Mouse (Mus musculus) neural tube, embryonic 11.5 days (tissue): ENCODE results near the gene Sp6. TPM values are rescaled to one million over a fixed set of nuclear protein-coding genes. Genes with fewer than 3 reads are reported as not detected.

Experiments
- ATAC-seq: fragments of 200-750 bp; cut with Nextera tagmentation; 2 replicates; pipeline ENCODE4 v1.8.0; 2017; ENCODE audit warnings: moderate number of reproducible peaks, mild to moderate bottlenecking, moderate TSS enrichment, moderate library complexity; ENCODE audit not compliant: insufficient read depth, low FRiP score, low TSS enrichment
- DNase-seq: peaks from one replicate; pipeline ENCODE4 v3.0.0-alpha.2; 2015; ENCODE audit warnings: low spot score
- H3K27ac ChIP-seq: fragments of 300-500 bp; sonication (generic); 2 replicates; pipeline ENCODE4 v1.5.1; 2014; ENCODE audit warnings: low read depth, mild to moderate bottlenecking, low read length
- H3K27me3 ChIP-seq: fragments of 300-500 bp; sonication (generic); 2 replicates; pipeline ENCODE4 v1.6.1; 2014; ENCODE audit warnings: mild to moderate bottlenecking, low read length, mixed read lengths; ENCODE audit not compliant: control insufficient read depth, insufficient read depth
- H3K36me3 ChIP-seq: fragments of 300-500 bp; sonication (generic); 2 replicates; pipeline ENCODE4 v1.6.1; 2014; ENCODE audit warnings: mild to moderate bottlenecking, low read length, moderate library complexity, mixed read lengths; ENCODE audit not compliant: control insufficient read depth, insufficient read depth
- H3K4me1 ChIP-seq: fragments of 300-500 bp; sonication (generic); 2 replicates; pipeline ENCODE4 v1.6.1; 2014; ENCODE audit warnings: low read length, mixed read lengths; ENCODE audit not compliant: control insufficient read depth, insufficient read depth
- H3K4me2 ChIP-seq: fragments of 300-500 bp; sonication (generic); 2 replicates; pipeline ENCODE4 v1.6.1; 2014; ENCODE audit warnings: low read depth, mild to moderate bottlenecking, moderate library complexity
- H3K4me3 ChIP-seq: fragments of 300-500 bp; sonication (generic); 2 replicates; pipeline ENCODE4 v1.5.1; 2014; ENCODE audit warnings: low read depth, low read length
- H3K9ac ChIP-seq: fragments of 300-500 bp; sonication (generic); 2 replicates; pipeline ENCODE4 v1.6.1; 2014; ENCODE audit warnings: mild to moderate bottlenecking, low read length
- H3K9me3 ChIP-seq: fragments of 300-500 bp; sonication (generic); 2 replicates; pipeline ENCODE4 v1.6.1; 2016; ENCODE audit warnings: low read length; ENCODE audit not compliant: control insufficient read depth
- WGBS: fragments of 180-500 bp; shearing (Covaris S2); extraction: QIAGEN DNeasy Blood & Tissue Kit; methylation state at CpG from one replicate; pipeline ENCODE4 v1.1.7; 2014; 5-methylcytosine and 5-hydroxymethylcytosine counted together
- polyA plus RNA-seq: library from polyadenylated mRNA; unstranded; fragments of >200 nt; fragmentation: Nextera tagmentation; extraction: Ambion mirVana; gene quantifications from 2 replicates; pipeline ENCODE4 v1.2.1, GENCODE M21; 2014

The Sp6 gene
- polyA plus RNA-seq, 1 experiment from 2014 or later = 0.09 TPM

DNA sequence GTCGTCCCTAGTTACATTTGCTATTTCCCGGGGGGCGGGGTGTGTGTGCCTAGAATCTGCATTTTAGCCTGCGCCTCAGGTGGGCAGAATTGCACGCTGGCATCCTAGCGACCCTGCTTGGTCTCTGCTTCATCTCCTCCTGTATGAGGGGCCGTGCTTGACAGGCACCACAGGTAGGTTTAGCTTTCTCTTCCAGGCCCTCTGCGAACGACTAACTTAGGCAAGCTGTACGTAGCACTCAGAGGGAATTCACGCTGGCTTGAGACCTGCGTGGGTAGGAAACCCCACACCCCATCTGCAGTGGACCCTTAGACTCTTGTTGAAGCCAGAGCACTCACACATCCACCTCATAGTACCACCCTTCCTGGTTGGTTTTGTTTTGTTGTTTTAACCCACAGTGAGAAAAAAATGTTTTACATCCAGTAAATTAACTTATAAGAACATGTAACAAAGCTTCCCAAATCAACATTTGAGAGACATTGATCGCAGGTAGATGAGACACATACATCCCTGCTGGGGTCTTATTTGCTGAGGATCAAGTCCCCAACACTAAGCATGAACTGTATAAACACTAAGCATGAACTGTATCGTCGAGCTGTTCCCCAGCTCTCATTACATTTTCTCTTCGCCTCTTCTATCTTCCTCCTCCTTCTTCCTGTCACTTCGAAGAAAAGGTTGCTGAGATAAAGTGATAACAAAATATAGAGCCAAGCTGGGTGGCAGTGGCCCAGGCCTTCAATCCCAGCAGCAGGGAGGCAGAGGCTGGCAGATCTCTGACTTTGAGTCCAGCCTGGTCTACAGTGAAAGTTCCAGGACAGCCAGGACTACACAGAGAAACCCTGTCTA, 34.6 kb upstream of the Sp6 start:
- Histone ChIP-seq H3K36me3 (no peaks in the 10 kb centered on the region), H3K4me3 (peak overlapping the region; percentile 89), H3K9me3 (no peaks in the 10 kb centered on the region), H3K9ac (peak overlapping the region; percentile 56), H3K4me1 (peaks cover 15% of the 10 kb centered on the region), H3K4me2 (peak overlapping the region; percentile 81), H3K27ac (peak overlapping the region; percentile 24; the same call in 1 of the 2 replicates), H3K27me3 (no peaks in the 10 kb centered on the region)
- DNase-seq = no peak
- 33% methylated on average over 17 of the region's 17 CpGs for WGBS
- no peak for ATAC-seq

DNA sequence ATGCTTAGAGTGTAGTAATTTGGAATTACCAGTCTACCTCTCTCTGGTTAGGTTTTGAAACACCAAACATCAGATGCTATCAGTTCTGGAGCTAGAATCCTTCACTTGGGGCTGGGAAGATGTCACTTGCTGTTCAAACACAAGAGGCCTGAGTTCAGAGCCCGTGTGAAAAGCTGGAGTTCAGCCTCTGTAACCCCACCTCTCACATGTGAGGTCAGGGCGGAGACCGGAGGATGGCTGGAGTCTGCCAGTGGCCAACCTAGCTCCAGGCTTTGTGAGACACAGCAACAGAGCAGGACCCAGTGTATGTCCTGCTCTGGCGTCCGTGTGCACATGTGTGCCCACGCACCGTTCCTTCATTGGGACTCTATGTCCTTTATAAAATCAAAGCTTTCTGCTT, 33.9 kb upstream of the Sp6 start:
- ATAC-seq (no peak), DNase-seq (no peak)
- H3K4me2 ChIP-seq = no peak overlapping the region
- peaks cover 15% of the 10 kb centered on the region for H3K4me1 ChIP-seq
- no peaks in the 10 kb centered on the region for H3K36me3 ChIP-seq
- no peaks in the 10 kb centered on the region for H3K9me3 ChIP-seq
- 84% methylated on average over 7 of the region's 7 CpGs for WGBS
- H3K27ac ChIP-seq = no peak overlapping the region
- no peaks in the 10 kb centered on the region for H3K27me3 ChIP-seq
- H3K9ac ChIP-seq = no peak overlapping the region
- H3K4me3 ChIP-seq = no peak overlapping the region

DNA sequence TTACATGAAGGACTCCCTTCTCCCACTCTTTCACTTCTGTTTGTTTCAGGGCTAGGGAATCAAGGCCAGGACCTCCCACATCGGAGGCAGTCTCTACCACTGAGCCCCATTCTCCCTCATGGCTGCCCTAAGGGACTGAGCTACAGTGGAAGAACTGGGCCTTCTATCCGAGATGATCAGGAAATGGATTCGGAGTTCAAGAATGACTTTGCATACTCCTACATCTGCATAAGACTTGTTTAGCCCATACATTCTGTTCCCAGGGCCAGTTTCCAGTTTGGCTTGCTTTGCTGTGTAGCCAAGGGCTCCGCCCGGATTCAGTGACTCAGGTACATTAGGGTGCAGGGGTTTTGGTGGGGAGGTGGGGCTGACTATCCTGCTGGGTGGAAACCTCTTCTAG, 33.2 kb upstream of the Sp6 start:
- Histone ChIP-seq H3K27me3 (0 out of 2 replicates have a peak, but pooled peaks cover under 1% of the 10 kb centered on the region), H3K9ac (no peak overlapping the region), H3K9me3 (no peaks in the 10 kb centered on the region), H3K4me2 (no peak overlapping the region), H3K4me1 (peaks cover 15% of the 10 kb centered on the region), H3K27ac (no peak overlapping the region), H3K4me3 (no peak overlapping the region), H3K36me3 (no peaks in the 10 kb centered on the region)
- ATAC-seq (no peak), DNase-seq (no peak)
- 79% methylated on average over 5 of the region's 5 CpGs for WGBS

DNA sequence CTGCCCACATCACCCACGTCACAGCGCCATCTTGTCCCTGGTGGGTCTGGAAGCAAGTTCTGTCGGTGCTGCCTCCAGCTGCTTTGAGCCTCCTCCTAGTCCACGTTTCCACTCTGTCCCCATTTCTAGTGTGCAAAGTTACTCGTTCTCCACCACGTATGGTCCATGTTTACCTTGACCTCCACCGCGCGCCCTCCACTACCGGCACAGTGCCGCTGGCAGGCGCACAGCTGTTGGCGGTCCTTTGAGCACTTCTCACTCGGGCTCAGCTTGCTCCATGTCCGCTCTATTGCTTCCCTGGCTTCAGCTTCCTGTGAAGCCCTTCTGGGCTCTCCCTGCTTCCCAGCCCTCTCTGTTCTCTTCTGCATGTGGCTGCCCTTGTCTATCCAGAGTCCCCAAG, 31.7 kb upstream of the Sp6 start:
- 0 out of 2 replicates have a peak, but pooled peaks cover 3% of the 10 kb centered on the region for H3K27me3 ChIP-seq
- ATAC-seq = no peak
- no peaks in the 10 kb centered on the region for H3K36me3 ChIP-seq
- H3K4me2 ChIP-seq = no peak overlapping the region
- no peak for DNase-seq
- no peak overlapping the region for H3K27ac ChIP-seq
- peaks cover 8% of the 10 kb centered on the region for H3K4me1 ChIP-seq
- WGBS = 79% methylated on average over 15 of the region's 15 CpGs
- no peaks in the 10 kb centered on the region for H3K9me3 ChIP-seq
- no peak overlapping the region for H3K4me3 ChIP-seq
- no peak overlapping the region for H3K9ac ChIP-seq

DNA sequence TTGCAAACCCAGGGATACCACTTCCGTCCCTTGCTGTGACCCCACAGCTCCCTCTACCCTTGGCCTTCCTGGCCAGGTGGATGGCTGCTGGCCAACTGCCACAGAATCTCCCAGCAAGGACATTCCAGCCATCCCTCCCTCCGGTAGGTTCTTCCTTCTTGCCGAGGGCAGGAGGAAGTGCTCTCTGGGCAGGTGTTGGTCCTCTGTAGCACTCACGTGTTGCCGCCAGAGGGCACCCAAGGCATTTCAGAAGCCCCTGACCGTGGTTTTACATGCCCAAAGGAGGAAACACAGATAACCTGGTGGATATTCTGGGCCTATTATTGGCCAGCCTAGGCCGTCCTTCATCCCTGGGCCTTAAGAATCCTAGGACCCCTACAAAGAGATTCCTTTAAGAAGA, 30.8 kb upstream of the Sp6 start:
- peak; percentile 83 for DNase-seq
- no peaks in the 10 kb centered on the region for H3K36me3 ChIP-seq
- 0 out of 2 replicates have a peak, but pooled peaks cover 3% of the 10 kb centered on the region for H3K27me3 ChIP-seq
- no peak for ATAC-seq
- no peak overlapping the region; the same call in 1 of the 2 replicates for H3K9ac ChIP-seq
- H3K4me1 ChIP-seq = peaks cover 4% of the 10 kb centered on the region; the same call in 1 of the 2 replicates
- no peaks in the 10 kb centered on the region for H3K9me3 ChIP-seq
- no peak overlapping the region for H3K4me2 ChIP-seq
- WGBS = 4% methylated on average over 7 of the region's 7 CpGs
- H3K4me3 ChIP-seq = no peak overlapping the region
- H3K27ac ChIP-seq = no peak overlapping the region

DNA sequence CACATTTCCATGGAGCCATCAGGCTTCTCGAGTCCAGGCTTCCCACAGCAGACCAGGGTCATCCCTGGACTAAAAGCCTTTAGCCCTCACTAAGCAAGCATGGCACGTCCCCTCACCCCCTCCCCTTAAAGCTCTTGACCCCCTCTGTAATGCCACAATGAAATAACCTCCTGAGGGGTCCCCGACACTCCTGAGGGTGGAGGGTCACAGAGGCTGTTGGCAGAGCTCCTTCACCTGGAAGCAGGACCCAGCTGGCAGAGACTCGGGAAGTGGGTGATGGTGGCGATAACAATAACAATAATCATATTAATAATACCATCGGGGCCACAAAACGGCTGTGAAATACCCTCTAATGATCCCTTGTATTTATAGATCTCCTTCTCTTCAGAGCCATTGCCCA, 30.3 kb upstream of the Sp6 start, which contains the start of gene Sp2:
Sp2 (minus strand) TSS at position 101 of the 400 bp plus-strand sequence.
- 55% methylated on average over 7 of the region's 7 CpGs for WGBS
- no peak for ATAC-seq
- Histone ChIP-seq H3K9ac (no peak within 1 kb of the TSS; the same call in 1 of the 2 replicates), H3K9me3 (no peaks in the 10 kb centered on the region), H3K4me2 (no peak within 1 kb of the TSS), H3K36me3 (no peaks in the 10 kb centered on the region), H3K4me3 (no peak within 1 kb of the TSS), H3K27ac (no peak within 1 kb of the TSS), H3K4me1 (peaks cover 7% of the 10 kb centered on the region; the same call in 1 of the 2 replicates), H3K27me3 (0 out of 2 replicates have a peak, but pooled peaks cover 5% of the 10 kb centered on the region)
- no peak for DNase-seq

DNA sequence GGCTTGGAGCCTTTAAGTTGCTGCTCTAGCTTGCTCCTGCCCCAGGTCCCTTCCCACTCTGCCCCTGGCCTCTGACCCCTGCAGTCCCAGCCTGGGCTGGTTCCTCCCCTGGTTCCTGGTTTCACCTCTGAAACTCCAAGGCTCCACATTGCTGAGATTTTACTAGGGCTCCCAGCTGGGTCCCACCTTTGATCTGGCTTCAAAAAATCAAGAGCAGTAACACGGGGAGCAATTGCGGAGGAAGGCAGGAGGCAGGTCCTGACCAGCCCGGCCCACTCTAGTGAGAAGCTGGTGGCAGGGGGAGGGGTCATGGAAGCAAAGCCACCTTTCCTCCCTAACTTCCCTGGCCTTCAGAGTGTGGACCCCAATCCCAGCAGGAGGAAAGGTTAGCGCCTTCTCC, 28.3 kb upstream of the Sp6 start:
- Histone ChIP-seq H3K9me3 (no peaks in the 10 kb centered on the region), H3K27ac (no peak overlapping the region), H3K36me3 (no peaks in the 10 kb centered on the region), H3K4me2 (no peak overlapping the region), H3K27me3 (0 out of 2 replicates have a peak, but pooled peaks cover 5% of the 10 kb centered on the region), H3K9ac (no peak overlapping the region), H3K4me1 (0 out of 2 replicates have a peak, but pooled peaks cover 8% of the 10 kb centered on the region), H3K4me3 (no peak overlapping the region)
- DNase-seq = no peak
- WGBS = 7% methylated on average over 4 of the region's 4 CpGs
- ATAC-seq = no peak

DNA sequence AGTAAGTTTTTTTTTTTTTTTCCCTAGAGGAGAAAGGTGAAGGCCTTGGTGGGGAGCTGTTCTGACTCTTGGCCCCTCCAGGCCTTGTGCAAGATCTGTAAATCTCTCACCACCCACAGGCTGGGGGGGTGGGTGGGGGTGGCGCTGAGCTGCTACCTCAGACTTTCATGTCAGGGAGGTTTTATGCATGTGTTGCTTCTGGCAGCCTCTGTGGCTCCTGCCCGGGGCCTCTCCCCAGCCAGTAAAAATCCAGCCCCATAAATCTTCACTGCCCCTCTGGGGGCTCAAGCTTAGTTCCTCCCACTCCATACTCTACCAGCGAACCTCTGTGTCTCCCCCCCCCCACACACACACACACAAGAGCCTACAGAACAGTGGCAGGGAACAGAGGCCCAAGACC, 26.7 kb upstream of the Sp6 start:
- Histone ChIP-seq H3K9me3 (no peaks in the 10 kb centered on the region), H3K27me3 (0 out of 2 replicates have a peak, but pooled peaks cover 5% of the 10 kb centered on the region), H3K4me3 (no peak overlapping the region), H3K4me1 (0 out of 2 replicates have a peak, but pooled peaks cover 9% of the 10 kb centered on the region), H3K4me2 (no peak overlapping the region), H3K27ac (no peak overlapping the region), H3K9ac (no peak overlapping the region), H3K36me3 (no peaks in the 10 kb centered on the region)
- no peak for DNase-seq
- 7% methylated on average over 3 of the region's 3 CpGs for WGBS
- no peak for ATAC-seq
